Mouse (Mus musculus) C2C12 (cell line): ENCODE results near the gene Dpy30.

Experiments used
- CEBPB ChIP-seq: IDR thresholded peaks from one replicate; pipeline ENCODE4 v1.6.1; 2011; ENCODE audit warnings: low read depth, mild to moderate bottlenecking, control low read depth, moderate library complexity
- CTCF ChIP-seq: IDR thresholded peaks from one replicate; pipeline ENCODE4 v1.5.1; 2011; ENCODE audit not compliant: control insufficient read depth, insufficient read depth, insufficient read length
- FOSL1 ChIP-seq: IDR thresholded peaks from one replicate; pipeline ENCODE4 v1.8.0; 2011; ENCODE audit warnings: mild to moderate bottlenecking, low read length; ENCODE audit not compliant: poor library complexity, insufficient read depth, severe bottlenecking
- MAX ChIP-seq: IDR thresholded peaks from one replicate; pipeline ENCODE4 v1.6.1; 2011; ENCODE audit warnings: mild to moderate bottlenecking, control low read depth
- MYOD1 ChIP-seq: IDR thresholded peaks from one replicate; pipeline ENCODE4 v1.6.1; 2011; ENCODE audit warnings: low read depth; ENCODE audit not compliant: control insufficient read depth, insufficient read length
- MYOG ChIP-seq: IDR thresholded peaks from one replicate; pipeline ENCODE4 v1.6.1; 2011; ENCODE audit not compliant: control insufficient read depth, insufficient read length; ENCODE audit errors: extremely low read depth
- USF1 ChIP-seq: IDR thresholded peaks from one replicate; pipeline ENCODE4 v1.6.1; 2011; ENCODE audit warnings: low read depth, mild to moderate bottlenecking, control low read depth, moderate library complexity

DNA sequence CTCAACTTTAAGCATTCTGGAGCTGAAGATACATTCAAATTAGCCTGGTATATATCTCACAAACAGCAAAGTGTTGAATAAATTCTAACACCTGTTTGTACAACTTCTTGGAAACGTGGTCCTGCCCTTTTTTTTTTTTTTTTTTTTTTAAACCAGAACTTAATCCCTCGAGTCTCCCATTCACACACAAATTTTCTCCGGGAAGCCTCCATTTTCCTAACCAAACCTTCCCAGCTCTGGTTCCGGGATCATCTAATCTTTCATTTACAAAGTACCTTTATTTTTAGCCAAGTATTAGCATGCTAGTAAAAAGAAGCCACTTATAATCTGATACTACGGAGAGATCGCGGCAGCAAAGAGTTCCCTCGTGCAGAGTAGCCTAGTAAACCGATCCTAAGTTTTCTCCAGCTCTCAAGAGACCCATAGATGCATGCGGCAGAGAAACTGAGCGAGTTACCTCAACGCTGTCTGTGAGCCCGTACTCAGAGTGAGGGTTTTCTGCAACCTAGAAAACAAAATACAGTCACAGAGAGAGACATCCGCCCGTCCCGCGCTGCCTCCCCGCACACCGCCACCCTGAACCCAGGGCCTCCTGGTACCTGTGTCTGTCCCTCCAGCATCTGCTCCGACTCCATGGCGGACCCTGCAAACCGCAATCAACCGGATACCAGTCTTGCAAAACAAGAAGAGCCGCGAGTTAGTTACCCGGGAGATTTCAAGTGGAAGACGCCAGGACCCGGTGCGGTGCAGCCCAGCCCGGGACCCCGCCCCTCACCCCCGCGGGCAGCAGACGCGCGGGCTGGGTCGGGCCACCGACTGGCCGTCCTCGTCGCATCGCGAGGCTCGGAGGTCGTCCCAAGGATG lies 8.1 kb downstream of the Dpy30 start:
- TF ChIP-seq CTCF (no peak), MAX (no peak), MYOD1 (no peak), USF1 (no peak), MYOG (no peak), CEBPB (no peak), FOSL1 (no peak)
